Comparison of ENCODE assay signal across 11 mouse cellular contexts in the genomic region with DNA sequence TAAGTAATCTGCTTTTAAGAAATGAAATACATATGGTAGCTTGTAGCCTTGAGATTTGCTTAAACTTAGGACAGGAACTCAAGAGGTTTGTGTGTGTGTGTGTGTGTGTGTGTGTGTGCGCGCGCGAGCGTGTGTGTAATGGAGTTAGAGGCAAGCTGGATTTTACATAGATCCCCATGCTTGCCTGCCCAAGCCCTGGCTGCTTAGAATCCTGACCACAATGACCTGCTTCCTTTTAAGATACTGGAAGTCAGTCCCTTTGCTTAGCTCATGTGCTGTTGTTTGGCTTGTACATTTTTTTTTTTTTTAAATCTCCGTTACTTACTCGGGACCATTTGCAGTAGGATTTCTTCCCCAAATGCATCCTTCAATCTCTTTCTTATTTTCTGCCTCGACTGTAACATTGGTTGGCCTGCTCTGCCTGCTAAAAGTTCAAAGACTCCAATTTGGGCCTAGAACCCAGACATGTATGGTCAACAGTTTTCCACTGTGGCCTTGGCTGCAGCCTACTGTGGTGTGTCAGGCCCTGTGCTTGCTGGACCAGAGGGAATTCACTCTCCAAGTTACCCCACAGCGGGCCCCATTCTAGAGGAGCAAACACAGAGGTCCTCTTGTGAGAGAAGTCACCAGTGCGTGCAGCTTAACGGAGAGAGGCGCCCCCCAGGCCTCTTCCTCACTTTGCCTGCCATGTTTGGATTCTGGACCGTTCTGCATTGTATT. TPM values are rescaled to one million over a fixed set of nuclear protein-coding genes. Genes with fewer than 3 reads are reported as not detected.
DNase-seq lines count a peak whose midpoint lies in the region; ATAC-seq lines count a peak whose summit lies in the region.
"Had no signal": no experiment of that assay in that cellular context is flagged by ENCODE, and none has a peak within 500 bp of the region (broad histone marks: within the 10 kb centered on the region; RNA-seq: fewer than 3 reads in every experiment).

No protein-coding gene starts in this region.

- H3K4me2 ChIP-seq in forebrain, embryonic 16.5 days (ENCODE audit: low read length): no peak overlapping the region
- no peak overlapping the region for H3K4me2 ChIP-seq in hindbrain, embryonic 11.5 days (replicated peaks; ENCODE audit: low read depth, low read length)
- H3K4me2 ChIP-seq in midbrain, embryonic 12.5 days (replicated peaks): no peak overlapping the region
- H3K4me2 ChIP-seq: liver, embryonic 12.5 days had no signal

- no peak overlapping the region for H3K4me3 ChIP-seq in forebrain, embryonic 10.5 days
- H3K4me3 ChIP-seq in forebrain, embryonic 16.5 days (replicated peaks; ENCODE audit: low read length): no peak overlapping the region
- H3K4me3 ChIP-seq in hindbrain, embryonic 11.5 days (ENCODE audit: low read depth, low read length): no peak overlapping the region
- no peak overlapping the region for H3K4me3 ChIP-seq in midbrain, embryonic 12.5 days
- H3K4me3 ChIP-seq: liver, embryonic 12.5 days; myocyte had no signal

- peak overlapping the region; percentile 68 for H3K27ac ChIP-seq in forebrain, embryonic 10.5 days
- H3K27ac ChIP-seq in forebrain, embryonic 16.5 days (ENCODE audit: low read length): no peak overlapping the region; the same call in 1 of the 2 replicates
- H3K27ac ChIP-seq in hindbrain, embryonic 11.5 days (ENCODE audit: low read depth, low read length): 0 out of 2 replicates have a peak overlapping the region, but pooled peaks have one; percentile 12
- peak overlapping the region; percentile 65 for H3K27ac ChIP-seq in midbrain, embryonic 12.5 days (replicated peaks)
- H3K27ac ChIP-seq: liver, embryonic 12.5 days had no signal

- peaks cover 22% of the 10 kb centered on the region for H3K4me1 ChIP-seq in forebrain, embryonic 10.5 days
- peaks cover 7% of the 10 kb centered on the region for H3K4me1 ChIP-seq in forebrain, embryonic 16.5 days (replicated peaks; ENCODE audit: control insufficient read depth, insufficient read depth, low read length)
- 0 out of 2 replicates have a peak, but pooled peaks cover 6% of the 10 kb centered on the region for H3K4me1 ChIP-seq in hindbrain, embryonic 11.5 days (replicated peaks; ENCODE audit: control insufficient read depth, insufficient read depth, low read length)
- peaks cover 13% of the 10 kb centered on the region for H3K4me1 ChIP-seq in midbrain, embryonic 12.5 days
- H3K4me1 ChIP-seq: liver, embryonic 12.5 days had no signal

- WGBS in forebrain, embryonic 10.5 days: 74% methylated on average over 13 of the region's 13 CpGs
- 58% methylated on average over 13 of the region's 13 CpGs for WGBS in forebrain, embryonic 16.5 days
- 74% methylated on average over 13 of the region's 13 CpGs for WGBS in hindbrain, embryonic 11.5 days
- WGBS in midbrain, embryonic 12.5 days: 58% methylated on average over 13 of the region's 13 CpGs

- no peak overlapping the region for H3K9ac ChIP-seq in forebrain, embryonic 16.5 days (replicated peaks; ENCODE audit: low read depth, low read length)
- H3K9ac ChIP-seq in hindbrain, embryonic 11.5 days (ENCODE audit: low read depth, low read length): no peak overlapping the region
- no peak overlapping the region for H3K9ac ChIP-seq in midbrain, embryonic 12.5 days (replicated peaks)
- H3K9ac ChIP-seq: liver, embryonic 12.5 days had no signal

- no peak; the same call in 1 of the 2 replicates for ATAC-seq in forebrain, embryonic 16.5 days
- ATAC-seq in common myeloid progenitor, adult 5-6 weeks (replicated peaks; ENCODE audit: low read depth, poor library complexity, severe bottlenecking): peak; percentile 40
- no peak for ATAC-seq in hindbrain, embryonic 11.5 days (ENCODE audit: low FRiP score)
- peak; percentile 45 for ATAC-seq in midbrain, embryonic 12.5 days (ENCODE audit: low FRiP score, low read depth)
- ATAC-seq: liver, embryonic 12.5 days had no signal

- H3K27me3 ChIP-seq in forebrain, embryonic 10.5 days (ENCODE audit: poor library complexity, severe bottlenecking): no peaks in the 10 kb centered on the region
- H3K27me3 ChIP-seq in forebrain, embryonic 16.5 days (replicated peaks; ENCODE audit: control insufficient read depth, insufficient read depth, low read length): 0 out of 2 replicates have a peak, but pooled peaks cover 3% of the 10 kb centered on the region
- no peaks in the 10 kb centered on the region for H3K27me3 ChIP-seq in hindbrain, embryonic 11.5 days (ENCODE audit: control insufficient read depth, insufficient read depth, low read length)
- H3K27me3 ChIP-seq in midbrain, embryonic 12.5 days: no peaks in the 10 kb centered on the region
- H3K27me3 ChIP-seq: liver, embryonic 12.5 days had no signal

- no peaks in the 10 kb centered on the region for H3K36me3 ChIP-seq in forebrain, embryonic 10.5 days (replicated peaks)
- no peaks in the 10 kb centered on the region for H3K36me3 ChIP-seq in forebrain, embryonic 16.5 days (ENCODE audit: control insufficient read depth, insufficient read depth)
- no peaks in the 10 kb centered on the region for H3K36me3 ChIP-seq in hindbrain, embryonic 11.5 days (ENCODE audit: control insufficient read depth, insufficient read depth, low read length)
- no peaks in the 10 kb centered on the region for H3K36me3 ChIP-seq in midbrain, embryonic 12.5 days
- H3K36me3 ChIP-seq: liver, embryonic 12.5 days had no signal

- no peaks in the 10 kb centered on the region for H3K9me3 ChIP-seq in forebrain, embryonic 10.5 days
- no peaks in the 10 kb centered on the region for H3K9me3 ChIP-seq in forebrain, embryonic 16.5 days (ENCODE audit: control insufficient read depth, low read length)
- H3K9me3 ChIP-seq in hindbrain, embryonic 11.5 days (ENCODE audit: control insufficient read depth, low read length): no peaks in the 10 kb centered on the region
- H3K9me3 ChIP-seq in midbrain, embryonic 12.5 days: no peaks in the 10 kb centered on the region
- H3K9me3 ChIP-seq: liver, embryonic 12.5 days had no signal

- DNase-seq in forebrain, embryonic 10.5 days (ENCODE audit: extremely low spot score, low spot score): no peak
- no peak for DNase-seq in hindbrain, embryonic 11.5 days (ENCODE audit: low spot score)
- no peak for DNase-seq in urinary bladder, adult 18-20 months (ENCODE audit: low spot score in 2 of 2)
- no peak for DNase-seq in layer of hippocampus, adult 8-10 months (ENCODE audit: low spot score in 2 of 2)
- no peak for DNase-seq in adrenal gland, postnatal 25 days
- DNase-seq: right cerebral cortex, postnatal 14 days had no signal

RNA-seq across cellular contexts. Expression of a gene that starts 29.5 kb away (rescaled TPM):
- polyA plus RNA-seq in forebrain, embryonic 10.5 days (2016; fragmentation: Nextera tagmentation; extraction: Ambion mirVana): 0.70 and 0.74 TPM in 2 replicates
- 4.1 and 5.4 TPM in 2 replicates for polyA plus RNA-seq in forebrain, embryonic 16.5 days (2015; fragmentation: Nextera tagmentation; extraction: Ambion mirVana)
- not detected in 2 replicates for total RNA-seq in common myeloid progenitor, adult 5-6 weeks (2017)
- 2.0 and 3.3 TPM in 2 replicates for polyA plus RNA-seq in hindbrain, embryonic 11.5 days (2014; fragmentation: Nextera tagmentation; extraction: Ambion mirVana)
- polyA plus RNA-seq in midbrain, embryonic 12.5 days (2016; fragmentation: Nextera tagmentation; extraction: Ambion mirVana): 1.7 and 2.2 TPM in 2 replicates
- 1 to 10 TPM; 7.0 to 9.8 (median 7.7) TPM for total RNA-seq in layer of hippocampus, adult 8-10 months (2022)
- total RNA-seq in adrenal gland, postnatal 25 days (2021): 4.7 and 4.9 TPM in 2 replicates
- polyA plus RNA-seq: liver, embryonic 12.5 days had no signal

Comparison
In these comparisons a context has a peak if more than half of its experiments do, and no peak if none do; other contexts are left out.
1. ATAC-seq: peak in common myeloid progenitor, adult 5-6 weeks (single experiment) and midbrain, embryonic 12.5 days (single experiment); none in forebrain, embryonic 16.5 days (single experiment) and hindbrain, embryonic 11.5 days (single experiment).